Mouse (Mus musculus): ENCODE measurements around the gene Tenm3.

GRCm38 (mm10) chr8:48373404-48373803, 470.3 kb downstream of the Tenm3 start:
- TF ChIP-seq ZNF384 (IDR thresholded peaks at IDR 0.05; ENCODE audit: low read depth, low read length) = no peak
- no peak for TF ChIP-seq POLR2A (IDR thresholded peaks at IDR 0.05; ENCODE audit: low read depth, low read length)
- TF ChIP-seq CTCF (conservative IDR thresholded peaks at IDR 0.05 in 1 of 2, IDR thresholded peaks at IDR 0.05 in 1 of 2; ENCODE audit: low read depth in 2 of 2, low read length in 2 of 2) = no peak
- TF ChIP-seq MAFK (IDR thresholded peaks at IDR 0.05; ENCODE audit: insufficient replicate concordance, low read length) = no peak
- TF ChIP-seq EP300 (IDR thresholded peaks at IDR 0.05; ENCODE audit: low read length) = no peak
- no peak for TF ChIP-seq ZMIZ1 (IDR thresholded peaks at IDR 0.05; ENCODE audit: low read depth, low read length)
- TF ChIP-seq ETS1 (conservative IDR thresholded peaks at IDR 0.05; ENCODE audit: low read depth, low read length) = no peak
- no peak for TF ChIP-seq HCFC1 (IDR thresholded peaks at IDR 0.05; ENCODE audit: low read depth, low read length)
- no peak for TF ChIP-seq ZC3H11A (IDR thresholded peaks at IDR 0.05; ENCODE audit: low read depth, low read length)

Data from CH12.LX (cell line).